Mouse (Mus musculus) gastrocnemius, postnatal 10 days (tissue): ENCODE measurements at regions not wholly inside any gene's neighbourhood (a gene's known extent, or its start where the extent isn't known, plus 50 kb on each side); places are given as distances from the start of the nearest gene placed in this dataset.

Experiments
- DNase-seq: peaks from one replicate; pipeline ENCODE4 v3.0.0; 2021; ENCODE audit warnings: mixed read lengths

- no peak for DNase-seq
Measured at GRCm38 (mm10) chr11:71886771-71887170, 137.1 kb downstream of the Wscd1 start.

DNA sequence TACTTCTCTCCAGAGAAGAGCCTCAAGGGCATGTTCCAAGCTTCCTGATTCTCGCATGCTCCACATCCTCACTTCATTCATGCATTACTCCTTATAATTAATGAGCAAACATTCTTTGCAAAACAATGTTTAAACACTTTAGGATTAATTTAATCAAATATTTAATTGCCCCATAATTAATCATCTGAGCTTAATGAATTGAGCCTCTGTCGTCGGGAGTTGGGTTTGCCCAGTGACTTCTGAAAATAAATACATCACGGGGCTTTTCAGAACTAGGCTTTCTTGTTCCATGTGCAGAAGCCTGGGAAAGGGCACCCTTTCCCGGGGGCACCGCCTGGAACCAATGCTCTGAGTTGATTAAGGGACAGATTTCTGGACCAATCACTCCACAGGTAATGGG, 135.1 kb downstream of the Wscd1 start:
- DNase-seq: no peak

DNA sequence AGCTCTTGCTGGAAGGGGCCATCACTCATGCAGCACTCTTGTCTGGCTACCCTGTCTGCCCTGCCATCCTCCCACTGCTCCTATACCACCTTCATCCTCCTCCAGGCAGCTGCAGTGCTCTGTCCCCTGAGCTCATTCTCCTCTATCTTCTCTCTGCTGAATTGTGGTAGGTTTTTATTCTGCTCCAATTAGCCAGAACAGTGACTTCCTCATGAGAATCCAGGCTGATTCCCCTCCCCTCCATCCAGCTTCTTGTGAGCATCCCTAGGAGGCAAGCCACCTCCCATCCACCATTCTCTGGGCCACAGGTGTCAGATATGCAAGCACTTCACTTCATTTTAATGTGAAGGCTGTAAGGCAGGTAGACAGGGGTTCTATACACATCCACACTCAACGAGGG, 132.1 kb downstream of the Wscd1 start:
- no peak for DNase-seq

- DNase-seq: no peak
Measured at GRCm38 (mm10) chr11:71871297-71871696, 121.6 kb downstream of the Wscd1 start.

DNA sequence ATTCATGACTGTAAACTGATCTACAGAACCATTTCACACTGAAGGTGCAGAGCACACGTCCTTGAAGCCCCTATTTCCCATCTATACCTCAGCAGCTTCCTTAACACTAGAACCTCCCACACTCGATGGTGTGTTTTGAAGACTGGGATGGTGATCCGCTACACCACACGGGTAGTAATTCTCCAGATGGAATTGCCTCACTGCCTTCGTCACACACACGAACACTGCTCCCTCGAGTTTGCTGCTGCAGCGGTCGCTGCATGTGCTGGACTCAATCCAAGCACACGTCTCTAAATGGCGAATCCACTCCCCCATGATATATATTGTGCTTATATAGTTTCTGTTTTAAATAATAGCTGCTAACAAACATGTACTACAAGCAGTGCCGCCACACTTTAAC, 117.0 kb downstream of the Wscd1 start:
- DNase-seq: no peak

DNA sequence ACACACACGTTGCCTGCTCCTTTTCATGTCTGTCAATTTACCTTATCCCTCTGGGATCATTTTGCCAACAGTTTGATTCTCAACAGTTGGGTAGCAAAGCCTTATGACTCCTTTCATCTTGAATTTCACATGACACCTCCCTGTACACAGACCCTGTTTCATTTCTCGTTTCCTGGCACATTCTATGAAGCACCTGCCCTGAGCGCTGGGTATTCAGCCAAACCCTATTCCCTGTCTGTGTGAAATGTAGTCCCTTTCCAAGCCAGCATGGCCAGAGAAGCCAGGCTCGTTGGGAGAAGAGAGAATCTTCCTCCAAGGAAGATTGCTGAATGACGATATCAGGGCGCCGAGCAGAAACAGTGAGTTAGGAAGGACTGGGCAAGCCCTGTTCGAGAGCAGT, 108.2 kb downstream of the Wscd1 start:
- no peak for DNase-seq

DNA sequence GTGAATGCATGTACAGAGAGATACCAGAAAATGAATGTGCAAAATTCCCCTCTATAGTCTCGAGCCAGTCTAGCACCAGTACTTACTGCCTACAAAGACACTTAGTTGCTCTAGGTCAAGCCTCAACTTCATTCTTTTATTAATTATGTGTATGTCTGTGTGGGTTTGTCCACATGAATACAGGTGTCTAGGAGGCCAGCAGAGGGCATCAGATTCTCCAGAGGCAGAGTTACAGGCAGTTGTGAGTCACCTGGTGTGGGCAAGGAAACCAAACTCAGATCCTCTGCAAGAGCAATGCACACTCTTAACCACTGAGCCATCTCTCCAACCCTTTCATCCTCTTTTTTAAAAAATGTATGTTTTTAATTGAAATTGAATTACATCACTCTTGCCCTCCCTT, 105.8 kb downstream of the Wscd1 start:
- DNase-seq: no peak

DNA sequence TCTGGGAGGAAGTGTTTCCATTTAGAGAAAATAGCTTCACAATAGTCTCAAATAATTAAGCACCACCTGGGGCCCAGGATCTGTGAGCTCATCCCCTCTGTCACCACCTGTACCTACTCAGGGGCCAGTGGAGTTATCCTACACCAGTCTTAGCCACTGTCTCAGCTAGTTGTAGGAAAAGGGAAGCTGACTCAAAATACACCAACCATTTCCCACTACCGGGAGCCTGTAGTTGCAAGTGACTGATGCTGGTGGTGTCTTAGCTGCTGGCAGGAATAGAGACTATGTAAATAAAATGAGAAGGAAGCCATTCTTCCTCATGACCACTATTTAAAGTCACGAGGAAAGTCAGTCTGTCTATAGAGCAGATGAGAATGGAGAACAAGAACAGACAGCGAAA, 105.3 kb downstream of the Wscd1 start:
- no peak for DNase-seq

GRCm38 (mm10) chr11:71847684-71848367, 98.1 kb downstream of the Wscd1 start:
- no peak for DNase-seq

GRCm38 (mm10) chr11:71846496-71846895, 96.8 kb downstream of the Wscd1 start:
- no peak for DNase-seq

GRCm38 (mm10) chr11:71840635-71841443, 91.1 kb downstream of the Wscd1 start:
- no peak for DNase-seq
